Mouse (Mus musculus): ENCODE measurements at regions not wholly inside any gene's neighbourhood (a gene's known extent, or its start where the extent isn't known, plus 50 kb on each side); places are given as distances from the start of the nearest gene placed in this dataset.
A peak's percentile ranks its signal among the peaks of the same experiment; 100 is the strongest.

DNA sequence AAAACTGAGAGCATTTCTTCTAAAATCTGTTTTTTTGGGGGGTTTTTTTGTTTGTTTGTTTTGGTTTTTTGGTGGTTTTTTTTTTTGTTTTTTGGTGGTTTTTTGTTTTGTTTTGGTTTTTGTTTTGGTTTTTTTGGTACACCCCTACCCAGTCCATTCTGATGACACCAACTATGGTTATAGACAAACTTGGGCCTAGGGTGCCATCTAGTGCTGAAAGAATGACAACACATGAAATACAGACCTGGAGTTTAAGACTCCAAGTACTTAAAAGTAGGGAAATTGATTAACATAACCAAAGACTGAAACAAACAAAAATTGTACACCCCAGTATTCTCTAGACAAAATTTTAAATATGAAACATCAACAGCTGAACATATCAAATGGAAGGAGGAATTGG lies 76.0 kb upstream of the Ano5 start:
- DNase-seq (ENCODE audit: low spot score) = peak; percentile 45

DNA sequence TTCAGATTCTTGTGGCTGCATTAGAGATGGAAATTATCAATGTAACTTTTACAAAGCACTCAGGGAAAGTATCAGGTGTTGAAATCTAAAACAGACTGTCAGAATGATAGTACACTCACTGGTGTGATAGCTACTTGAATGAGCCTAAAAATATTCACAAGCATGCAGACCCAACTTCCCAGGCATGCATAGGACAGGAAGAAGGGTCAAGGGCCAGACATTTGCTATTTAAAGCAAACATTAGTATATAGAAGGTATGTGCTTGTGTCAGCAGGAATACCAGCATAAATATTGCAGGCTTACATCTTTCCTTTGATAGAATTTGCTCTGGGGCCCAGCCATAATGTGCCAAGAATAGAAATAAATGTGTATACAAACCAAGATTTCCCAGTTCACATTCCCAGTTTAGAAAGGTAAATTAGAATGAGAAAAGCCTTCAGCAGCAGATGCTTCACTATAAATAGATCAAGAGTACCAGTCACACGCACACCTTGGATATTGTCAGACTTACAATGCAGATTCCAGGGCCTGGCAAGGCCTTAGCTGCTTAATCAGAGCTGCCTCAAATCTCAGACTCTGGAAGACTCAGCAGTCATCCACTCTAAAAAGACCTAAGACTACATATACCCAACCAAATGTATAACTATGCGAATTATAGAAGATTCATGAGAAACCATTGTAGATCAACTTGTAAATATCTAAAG lies 55.7 kb upstream of the Ano5 start:
- DNase-seq (ENCODE audit: low spot score) = no peak

DNA sequence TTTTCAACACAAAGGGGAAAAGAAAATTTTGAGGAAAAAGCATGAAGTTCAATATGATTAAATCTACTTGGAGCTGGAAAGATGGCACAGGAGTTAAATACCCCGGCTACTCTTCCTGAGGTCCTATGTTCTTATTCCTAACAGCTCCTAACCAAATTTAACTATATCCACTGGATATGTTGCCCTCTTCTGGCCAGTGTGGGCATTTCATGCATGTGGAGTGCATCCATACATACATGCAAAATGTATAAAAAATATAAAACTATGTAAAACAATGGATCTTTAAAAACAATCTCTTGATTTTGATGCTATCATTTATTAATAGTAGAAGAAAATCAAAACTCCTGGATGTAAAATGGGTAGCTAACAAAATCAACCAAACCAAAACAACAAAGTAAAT lies 52.1 kb upstream of the Ano5 start:
- DNase-seq (ENCODE audit: low spot score) = no peak
